Mouse (Mus musculus): ENCODE results near the gene Ints3. TPM values are rescaled to one million over a fixed set of nuclear protein-coding genes. Genes with fewer than 3 reads are reported as not detected.
A peak's percentile ranks its signal among the peaks of the same experiment; 100 is the strongest.

Gene Ints3
- total and polyA plus RNA-seq, 3 experiments, result 15.2 to 26.3 (median 22.9) TPM

- intact Hi-C loops (cut with DNase I), result no loop called here
- no peaks in the 10 kb centered on the region for H3K27me3 ChIP-seq (ENCODE audit: control insufficient read depth, insufficient read depth, low read length)
- H3K36me3 ChIP-seq (ENCODE audit: control insufficient read depth, insufficient read depth, low read length), result no peaks in the 10 kb centered on the region
- H3K4me1 ChIP-seq (ENCODE audit: control insufficient read depth, insufficient read depth, low read length), result peaks cover 2% of the 10 kb centered on the region
- 40% methylated on average over 3 of the region's 3 CpGs for WGBS
- TF ChIP-seq POLR2A (IDR thresholded peaks at IDR 0.05; ENCODE audit: insufficient read depth, low read depth, low read length) (no peak), EP300 (IDR thresholded peaks at IDR 0.05; ENCODE audit: insufficient read depth, low read depth, low read length) (no peak), CTCF (IDR thresholded peaks at IDR 0.05) (no peak)
- no peak overlapping the region for H3K9ac ChIP-seq (ENCODE audit: low read depth, low read length)
- H3K27ac ChIP-seq, result no peak overlapping the region
- no peak for DNase-seq
- H3K4me3 ChIP-seq, result no peak overlapping the region
- H3K79me2 ChIP-seq (replicated peaks; ENCODE audit: control insufficient read depth, insufficient read depth, low read length), result no peaks in the 10 kb centered on the region
Measured at GRCm38 (mm10) chr3:90395629-90396028, 37.8 kb downstream of the Ints3 start.

GRCm38 (mm10) chr3:90392661-90393060 lies 40.8 kb downstream of the Ints3 start:
- H3K36me3 ChIP-seq (ENCODE audit: control insufficient read depth, insufficient read depth, low read length), result no peaks in the 10 kb centered on the region
- WGBS, result 87% methylated on average over 3 of the region's 3 CpGs
- no peak overlapping the region for H3K9ac ChIP-seq (ENCODE audit: low read depth, low read length)
- no peaks in the 10 kb centered on the region for H3K27me3 ChIP-seq (ENCODE audit: control insufficient read depth, insufficient read depth, low read length)
- peaks cover 6% of the 10 kb centered on the region for H3K4me1 ChIP-seq (ENCODE audit: control insufficient read depth, insufficient read depth, low read length)
- intact Hi-C loops (cut with DNase I), result no loop called here
- DNase-seq, result no peak
- no peaks in the 10 kb centered on the region for H3K79me2 ChIP-seq (replicated peaks; ENCODE audit: control insufficient read depth, insufficient read depth, low read length)
- H3K4me3 ChIP-seq, result no peak overlapping the region
- TF ChIP-seq EP300 (IDR thresholded peaks at IDR 0.05; ENCODE audit: insufficient read depth, low read depth, low read length), result no peak
- no peak overlapping the region for H3K27ac ChIP-seq

- no peak for DNase-seq
- Histone ChIP-seq H3K36me3 (ENCODE audit: control insufficient read depth, insufficient read depth, low read length) (no peaks in the 10 kb centered on the region), H3K9ac (ENCODE audit: low read depth, low read length) (no peak overlapping the region), H3K27me3 (ENCODE audit: control insufficient read depth, insufficient read depth, low read length) (no peaks in the 10 kb centered on the region), H3K4me3 (no peak overlapping the region), H3K4me1 (ENCODE audit: control insufficient read depth, insufficient read depth, low read length) (peaks cover 6% of the 10 kb centered on the region), H3K27ac (no peak overlapping the region), H3K79me2 (replicated peaks; ENCODE audit: control insufficient read depth, insufficient read depth, low read length) (no peaks in the 10 kb centered on the region)
- 89% methylated on average over 8 of the region's 8 CpGs for WGBS
- no peak for TF ChIP-seq POLR2A (IDR thresholded peaks at IDR 0.05; ENCODE audit: insufficient read depth, low read depth, low read length)
- TF ChIP-seq CTCF (IDR thresholded peaks at IDR 0.05), result no peak
- intact Hi-C loops (cut with DNase I), result no loop called here
Measured at GRCm38 (mm10) chr3:90391941-90392340, 41.5 kb downstream of the Ints3 start.

- H3K27ac ChIP-seq, result no peak overlapping the region
- intact Hi-C loops (cut with DNase I), result no loop called here
- no peaks in the 10 kb centered on the region for H3K27me3 ChIP-seq (ENCODE audit: control insufficient read depth, insufficient read depth, low read length)
- H3K4me3 ChIP-seq, result no peak overlapping the region
- WGBS, result 76% methylated on average over 4 of the region's 4 CpGs
- TF ChIP-seq POLR2A (IDR thresholded peaks at IDR 0.05; ENCODE audit: insufficient read depth, low read depth, low read length) (no peak), EP300 (IDR thresholded peaks at IDR 0.05; ENCODE audit: insufficient read depth, low read depth, low read length) (no peak), CTCF (IDR thresholded peaks at IDR 0.05) (no peak)
- no peaks in the 10 kb centered on the region for H3K79me2 ChIP-seq (replicated peaks; ENCODE audit: control insufficient read depth, insufficient read depth, low read length)
- no peak for DNase-seq
- H3K9ac ChIP-seq (ENCODE audit: low read depth, low read length), result no peak overlapping the region
- H3K4me1 ChIP-seq (ENCODE audit: control insufficient read depth, insufficient read depth, low read length), result peaks cover 6% of the 10 kb centered on the region
- no peaks in the 10 kb centered on the region for H3K36me3 ChIP-seq (ENCODE audit: control insufficient read depth, insufficient read depth, low read length)
Measured at GRCm38 (mm10) chr3:90391004-90391403, 42.4 kb downstream of the Ints3 start.

GRCm38 (mm10) chr3:90389511-90390490 lies 43.6 kb downstream of the Ints3 start, which contains the start of gene Slc27a3:
Gene Slc27a3 (minus strand): TSS chr3:90389938.
- H3K27ac ChIP-seq, result peak within 1 kb of the TSS; percentile 6
- H3K27me3 ChIP-seq (ENCODE audit: control insufficient read depth, insufficient read depth, low read length), result no peaks in the 10 kb centered on the region
- peaks cover 6% of the 10 kb centered on the region for H3K4me1 ChIP-seq (ENCODE audit: control insufficient read depth, insufficient read depth, low read length)
- H3K36me3 ChIP-seq (ENCODE audit: control insufficient read depth, insufficient read depth, low read length), result no peaks in the 10 kb centered on the region
- H3K79me2 ChIP-seq (replicated peaks; ENCODE audit: control insufficient read depth, insufficient read depth, low read length), result no peaks in the 10 kb centered on the region
- intact Hi-C loops (cut with DNase I), result no loop called here
- peak within 1 kb of the TSS; percentile 56 for H3K9ac ChIP-seq (ENCODE audit: low read depth, low read length)
- TF ChIP-seq CTCF (IDR thresholded peaks at IDR 0.05) (no peak), POLR2A (IDR thresholded peaks at IDR 0.05; ENCODE audit: insufficient read depth, low read depth, low read length) (no peak), EP300 (IDR thresholded peaks at IDR 0.05; ENCODE audit: insufficient read depth, low read depth, low read length) (no peak)
- DNase-seq, result peak; percentile 61 to 63
- H3K4me3 ChIP-seq, result peak within 1 kb of the TSS; percentile 63
- WGBS, result 1% methylated on average over 54 of the region's 55 CpGs
